Mouse (Mus musculus) mature B cell (primary cell): ENCODE results near the gene Syt11.
"Not testable (repeated sequence)": the region's sequence is repeated elsewhere in the genome, so short reads cannot be mapped to it uniquely, and the experiment has no call there.

Source experiments
- in situ Hi-C: fragments of 300-500 bp; cut with MboI; formaldehyde crosslinking; loops from 2 replicates; pipeline ENCODE4 v1.14.3; 2019

The Syt11 gene

DNA sequence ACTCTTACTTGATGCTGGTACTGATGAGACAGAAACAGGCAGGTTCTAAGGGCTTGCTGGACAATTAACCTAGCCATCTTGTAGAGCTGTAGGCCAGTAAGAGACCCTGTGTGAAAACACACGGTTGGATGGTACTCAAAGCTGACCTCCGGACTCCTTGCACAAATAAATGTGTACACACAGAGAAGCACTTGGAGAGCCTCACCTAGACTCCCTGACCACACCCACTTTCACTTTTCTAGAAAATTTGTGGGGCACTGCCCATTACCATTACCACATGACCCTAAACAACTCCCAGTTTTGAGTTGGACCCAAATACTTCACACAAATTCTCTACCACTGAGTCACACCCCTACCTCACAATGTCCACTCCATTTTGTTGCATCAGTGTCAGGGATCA, 38.4 kb downstream of the Syt11 start:
- in situ Hi-C loops, result no loop called here

- in situ Hi-C loops, result no loop called here
Measured at GRCm38 (mm10) chr3:88719098-88719497, 55.9 kb downstream of the Syt11 start.

DNA sequence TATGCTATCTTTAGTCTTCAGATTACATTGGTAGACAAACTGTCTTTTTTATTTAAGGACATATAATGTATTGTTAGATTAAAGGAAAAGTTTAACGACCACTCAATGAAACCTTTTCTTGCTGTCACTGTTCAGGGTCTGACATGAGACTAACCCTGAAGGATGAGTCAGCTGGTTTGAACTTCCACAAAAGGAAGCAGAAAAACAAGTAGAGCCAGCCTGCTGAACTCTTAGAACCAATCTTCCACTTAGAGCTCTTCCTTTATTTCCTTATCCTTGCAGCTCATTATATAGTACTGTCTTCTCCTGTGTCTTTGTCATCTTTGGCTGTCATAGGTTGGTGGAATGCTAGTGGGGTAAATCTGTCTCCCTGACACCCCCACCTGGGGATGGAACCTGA, 57.1 kb downstream of the Syt11 start:
- in situ Hi-C loops, result no loop called here

DNA sequence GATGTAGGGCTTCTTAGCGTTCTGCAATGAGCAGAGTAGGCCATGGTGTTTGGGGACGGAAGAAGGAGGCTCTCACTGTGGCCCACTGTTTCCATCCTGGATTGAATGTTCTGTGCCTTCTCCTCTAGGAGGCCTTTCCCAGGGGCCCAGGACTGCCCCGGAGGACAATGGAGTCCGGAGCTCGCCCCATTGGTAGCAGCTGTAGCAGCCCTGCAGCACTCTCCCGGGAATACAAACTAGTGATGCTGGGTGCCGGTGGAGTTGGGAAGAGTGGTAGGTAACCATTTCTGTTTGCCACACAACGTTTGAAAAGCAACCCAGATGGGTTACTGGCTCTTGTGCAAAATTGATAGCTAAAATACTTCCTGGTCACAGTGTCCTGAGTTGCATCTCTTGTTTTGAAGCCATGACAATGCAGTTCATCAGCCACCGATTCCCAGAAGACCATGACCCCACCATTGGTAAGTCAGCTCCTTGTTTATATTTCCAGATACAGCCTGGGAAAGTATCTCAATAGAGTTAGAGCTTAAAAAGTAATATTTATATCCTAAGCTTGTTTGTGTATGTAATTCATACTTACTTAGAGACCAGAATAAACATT, 57.7 kb downstream of the Syt11 start:
- in situ Hi-C loops, result no loop called here

DNA sequence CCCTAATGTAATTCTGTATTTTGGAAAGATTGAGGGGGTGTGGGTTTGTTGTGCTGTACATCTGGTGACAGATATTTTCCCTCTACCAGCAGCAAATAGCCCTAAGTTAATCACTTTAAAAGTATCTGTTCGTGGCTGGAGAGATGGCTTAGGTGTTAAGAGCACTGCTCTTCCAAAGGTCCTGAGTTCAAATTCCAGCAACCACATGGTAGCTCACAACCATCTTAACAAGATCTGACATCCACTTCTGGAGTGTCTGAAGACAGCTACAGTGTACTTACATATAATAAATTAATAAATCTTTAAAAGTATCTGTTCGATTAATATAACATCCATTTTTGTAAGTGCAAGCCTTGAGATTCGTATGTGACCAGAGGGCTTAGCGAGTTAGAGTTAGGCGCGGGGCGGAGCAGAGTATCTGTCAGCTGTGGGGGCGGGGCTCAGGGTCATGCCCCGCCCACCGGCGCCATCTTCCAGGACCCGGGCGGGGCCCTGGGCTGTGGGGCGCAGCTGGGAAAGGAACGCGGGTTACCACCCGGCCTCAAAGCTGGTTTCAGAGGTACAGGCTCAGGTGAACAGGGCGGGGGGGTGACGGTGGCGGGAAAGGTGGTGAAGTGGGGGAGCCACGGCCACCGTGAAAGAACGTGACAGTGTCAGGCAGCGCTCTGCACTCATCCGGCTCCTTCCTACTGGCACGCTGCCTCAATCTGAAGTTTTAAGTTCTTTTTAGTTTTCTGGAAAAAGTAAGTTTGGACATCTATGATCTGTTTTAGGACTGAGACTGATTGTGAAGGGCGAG, 58.4 kb downstream of the Syt11 start, which contains the start of gene Rit1:
Rit1 (plus strand) TSS at position 440 of the 799 bp plus-strand sequence.
- in situ Hi-C loops, result no loop called here

- in situ Hi-C loops, result not testable (repeated sequence)
Measured at GRCm38 (mm10) chr3:88715716-88716115, 59.2 kb downstream of the Syt11 start.

DNA sequence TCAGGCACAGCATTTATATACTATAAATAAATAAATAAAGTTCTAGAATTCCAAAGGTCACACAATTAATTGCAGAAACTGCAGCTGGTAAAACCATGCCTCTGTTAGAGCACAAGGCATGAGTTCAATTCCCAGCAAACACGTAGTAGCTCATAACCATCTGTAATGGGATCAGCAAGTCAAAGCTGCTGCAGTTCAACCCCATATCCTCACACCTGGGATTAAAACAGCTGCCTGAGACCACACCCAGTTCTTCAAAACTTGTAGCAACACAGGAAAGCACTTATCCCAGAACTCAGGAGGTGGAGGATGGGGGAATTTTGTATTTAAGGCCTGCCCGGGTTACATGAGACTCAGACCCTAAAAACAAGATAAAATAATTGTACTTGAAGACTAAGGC, 60.2 kb downstream of the Syt11 start:
- in situ Hi-C loops, result no loop called here

- in situ Hi-C loops, result no loop called here
Measured at GRCm38 (mm10) chr3:88713709-88714108, 61.3 kb downstream of the Syt11 start.

DNA sequence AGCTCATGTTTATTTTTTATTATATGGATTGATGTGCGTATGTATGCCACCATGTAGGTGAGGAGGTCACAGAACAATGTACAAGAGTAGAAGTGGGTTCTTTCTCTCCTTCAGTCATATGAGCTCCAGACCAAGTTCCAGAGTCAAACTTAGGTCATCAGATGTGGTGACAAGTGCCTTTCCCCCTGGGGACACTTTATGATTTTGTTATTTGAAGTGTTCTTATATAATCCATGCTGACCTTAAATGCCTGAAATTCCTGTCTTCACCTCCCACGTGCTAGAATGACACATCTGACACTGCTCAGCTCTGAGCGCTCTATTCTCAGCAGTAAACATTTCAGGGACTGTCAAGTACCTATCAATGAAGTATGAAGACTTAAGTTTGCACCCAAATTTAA, 73.7 kb downstream of the Syt11 start:
- in situ Hi-C loops, result no loop called here

GRCm38 (mm10) chr3:88700247-88700646, 74.7 kb downstream of the Syt11 start:
- in situ Hi-C loops, result no loop called here

DNA sequence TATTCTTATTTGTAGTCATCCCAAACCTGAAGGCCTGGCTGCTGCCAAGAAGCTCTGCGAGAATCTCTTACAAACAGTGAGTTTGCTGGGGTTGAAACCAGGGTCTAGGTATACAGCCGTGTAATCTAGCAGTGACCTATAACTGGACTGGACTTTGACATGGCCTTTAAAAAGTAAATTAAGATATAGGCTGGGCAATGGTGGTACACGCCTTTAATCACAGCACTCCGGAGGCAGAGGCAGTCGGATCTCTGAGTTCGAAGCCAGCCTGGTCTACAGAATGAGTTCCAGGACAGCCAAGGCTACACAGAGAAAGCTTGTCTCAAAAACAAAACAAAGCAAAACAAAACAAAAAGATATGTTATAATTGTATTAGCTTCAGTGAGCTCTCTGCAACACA, 76.1 kb downstream of the Syt11 start:
- in situ Hi-C loops, result no loop called here

DNA sequence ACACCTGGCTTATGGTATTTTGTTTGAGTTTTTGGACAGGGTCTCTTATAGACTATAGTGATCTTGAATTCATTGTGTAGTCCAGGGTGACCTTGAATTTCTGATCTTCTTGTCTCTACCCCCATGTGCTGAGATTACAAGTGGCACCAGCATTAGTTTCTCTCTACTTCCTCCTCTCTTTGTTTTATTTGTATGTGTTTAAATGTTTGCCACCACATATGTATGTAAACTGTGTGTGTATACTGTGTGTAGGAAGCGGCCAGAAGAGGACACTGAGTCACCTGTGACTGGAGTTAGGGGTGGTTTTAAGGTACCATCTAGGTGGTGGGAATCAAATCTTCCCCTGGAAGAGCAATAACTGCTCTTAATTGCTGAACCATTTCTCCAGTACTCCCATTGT, 76.9 kb downstream of the Syt11 start:
- in situ Hi-C loops, result no loop called here

DNA sequence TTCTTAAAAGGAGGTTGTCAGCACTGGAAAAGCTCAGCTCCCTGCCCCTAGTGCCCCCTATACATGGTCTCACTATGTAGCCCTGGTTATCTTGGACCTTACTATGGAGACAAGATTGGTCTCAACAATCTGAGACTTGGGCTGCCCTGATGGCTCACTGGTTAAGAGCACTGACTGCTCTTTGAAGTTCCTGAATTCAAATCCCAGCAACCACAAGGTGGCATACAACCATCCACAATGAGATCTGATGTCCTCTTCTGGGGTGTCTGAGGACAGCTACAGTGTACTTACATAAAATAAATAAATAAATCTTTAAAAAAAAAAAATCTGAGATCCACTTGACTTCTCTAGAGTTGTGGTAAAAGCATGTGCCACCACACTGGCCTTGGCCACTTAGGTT, 79.4 kb downstream of the Syt11 start:
- in situ Hi-C loops, result no loop called here
